Comparison of ENCODE assay signal across 10 mouse cellular contexts in genomic region chr1:43143284-43143683, GRCm38 (mm10). TPM values are rescaled to one million over a fixed set of nuclear protein-coding genes. Genes with fewer than 3 reads are reported as not detected.
DNase-seq lines count a peak whose midpoint lies in the region; ATAC-seq and TF ChIP-seq lines count a peak whose summit lies in the region.
"Had no signal": no experiment of that assay in that cellular context is flagged by ENCODE, and none has a peak within 500 bp of the region (broad histone marks: within the 10 kb centered on the region; RNA-seq: fewer than 3 reads in every experiment).

No protein-coding gene starts in this region.

- no peaks in the 10 kb centered on the region for H3K9me3 ChIP-seq in heart, embryonic 12.5 days (replicated peaks)
- no peaks in the 10 kb centered on the region for H3K9me3 ChIP-seq in lung, embryonic 16.5 days (ENCODE audit: control insufficient read depth, low read length)

- TF ChIP-seq POLR2A in myocyte (IDR thresholded peaks at IDR 0.05; ENCODE audit: insufficient read length, low read depth) = no peak

- no peak overlapping the region for H3K4me2 ChIP-seq in heart, embryonic 12.5 days
- H3K4me2 ChIP-seq in lung, embryonic 16.5 days (ENCODE audit: low read depth, low read length) = no peak overlapping the region
- peak overlapping the region; percentile 70 for H3K4me2 ChIP-seq in myocyte (ENCODE audit: low read depth)
- H3K4me2 ChIP-seq: hindbrain, embryonic 14.5 days had no signal

- no peak overlapping the region for H3K9ac ChIP-seq in heart, embryonic 12.5 days
- no peak overlapping the region for H3K9ac ChIP-seq in lung, embryonic 16.5 days (ENCODE audit: low read length)
- H3K9ac ChIP-seq: hindbrain, embryonic 14.5 days had no signal

- H3K27ac ChIP-seq in heart, embryonic 12.5 days (ENCODE audit: poor library complexity, severe bottlenecking) = peak overlapping the region; percentile 7; the same call in 1 of the 2 replicates
- no peak overlapping the region for H3K27ac ChIP-seq in lung, embryonic 16.5 days (ENCODE audit: low read length)
- H3K27ac ChIP-seq: hindbrain, embryonic 14.5 days had no signal

- peaks cover 66% of the 10 kb centered on the region for H3K36me3 ChIP-seq in heart, embryonic 12.5 days
- H3K36me3 ChIP-seq in lung, embryonic 16.5 days (ENCODE audit: control insufficient read depth, insufficient read depth, low read length) = no peaks in the 10 kb centered on the region
- H3K36me3 ChIP-seq in myocyte (ENCODE audit: control insufficient read depth, insufficient read depth) = peaks cover 15% of the 10 kb centered on the region

- H3K4me1 ChIP-seq in heart, embryonic 12.5 days (replicated peaks) = peaks cover 63% of the 10 kb centered on the region
- H3K4me1 ChIP-seq in lung, embryonic 16.5 days (replicated peaks; ENCODE audit: control insufficient read depth, insufficient read depth, low read length) = peaks cover 4% of the 10 kb centered on the region; the same call in 1 of the 2 replicates

- WGBS in heart, embryonic 12.5 days = 74% methylated on average over 4 of the region's 4 CpGs
- WGBS in lung, embryonic 16.5 days = 71% methylated on average over 4 of the region's 4 CpGs

- H3K4me3 ChIP-seq in heart, embryonic 12.5 days = no peak overlapping the region
- H3K4me3 ChIP-seq in lung, embryonic 16.5 days (ENCODE audit: low read length) = no peak overlapping the region
- H3K4me3 ChIP-seq in myocyte = no peak overlapping the region

- no peak overlapping the region for H3ac ChIP-seq in myocyte (ENCODE audit: control insufficient read depth, insufficient read length)

- no peak for DNase-seq in heart, adult 18-20 months
- DNase-seq in lung, postnatal 25 days (ENCODE audit: low spot score) = no peak
- DNase-seq in frontal cortex, postnatal 36 days (ENCODE audit: low spot score in 2 of 2) = no peak
- DNase-seq: cerebellum, adult 9-10 months had no signal

- no peak for ATAC-seq in heart, embryonic 12.5 days (ENCODE audit: insufficient number of reproducible peaks, low FRiP score)
- ATAC-seq in lung, embryonic 16.5 days (ENCODE audit: low read depth) = 0 out of 2 replicates have a peak, but pooled peaks have one; percentile 43
- peak; percentile 37 for ATAC-seq in activated CD4-positive, CD25-positive, alpha-beta regulatory T cell, adult 4 months

- H3K79me2 ChIP-seq in myocyte (ENCODE audit: control insufficient read depth, insufficient read depth) = peaks cover 56% of the 10 kb centered on the region

- no peaks in the 10 kb centered on the region for H3K27me3 ChIP-seq in heart, embryonic 12.5 days (replicated peaks)
- no peaks in the 10 kb centered on the region for H3K27me3 ChIP-seq in lung, embryonic 16.5 days (ENCODE audit: control insufficient read depth, insufficient read depth, low read depth, low read length)
- H3K27me3 ChIP-seq in myocyte (ENCODE audit: control insufficient read depth, insufficient read depth, insufficient read length) = no peaks in the 10 kb centered on the region

TF ChIP-seq in myocyte, 11 proteins besides CTCF, POLR2A, EP300 and RAD21:
- TF ChIP-seq SRF (IDR thresholded peaks at IDR 0.05; ENCODE audit: control insufficient read depth, insufficient read length, low read depth) (no peak), POLR2AphosphoS2 (IDR thresholded peaks at IDR 0.05; ENCODE audit: insufficient read length, low read depth) (no peak), CEBPB (IDR thresholded peaks at IDR 0.05; ENCODE audit: insufficient read depth, poor library complexity, severe bottlenecking) (no peak), E2F4 (IDR thresholded peaks at IDR 0.05; ENCODE audit: insufficient read depth) (no peak)

RNA-seq across cellular contexts. Expression of gene AI597479, which starts 44.8 kb away (rescaled TPM):
- 25.7 and 27.8 TPM in 2 replicates for polyA plus RNA-seq in heart, embryonic 12.5 days (2016; fragmentation: Nextera tagmentation; extraction: Ambion mirVana)
- 10 to 100 TPM; 21.5 to 24.2 TPM for total RNA-seq in heart, adult 18-20 months (2021)
- 29.5 and 32.6 TPM in 2 replicates for polyA plus RNA-seq in lung, embryonic 16.5 days (2015; fragmentation: Nextera tagmentation; extraction: Ambion mirVana)
- 10 to 100 TPM; 16.9 to 17.2 TPM for polyA plus RNA-seq in activated CD4-positive, CD25-positive, alpha-beta regulatory T cell, adult 4 months (2017; shearing (Covaris generic))
- 12.0 TPM for polyA plus RNA-seq in myocyte (2012; fragmentation: generic; extraction: Trizol)

RNA-seq across cellular contexts. Expression of gene Tgfbrap1, which starts 44.8 kb away (rescaled TPM):
- polyA plus RNA-seq in heart, embryonic 12.5 days (2016; fragmentation: Nextera tagmentation; extraction: Ambion mirVana) = 9.6 and 10.6 TPM in 2 replicates
- total RNA-seq in heart, adult 18-20 months (2021) = 10 to 100 TPM; 14.2 to 15.1 TPM
- polyA plus RNA-seq in lung, embryonic 16.5 days (2015; fragmentation: Nextera tagmentation; extraction: Ambion mirVana) = 10.4 and 10.7 TPM in 2 replicates
- polyA plus RNA-seq in activated CD4-positive, CD25-positive, alpha-beta regulatory T cell, adult 4 months (2017; shearing (Covaris generic)) = 1 to 10 TPM; 4.8 to 6.5 TPM
- 12.8 TPM for polyA plus RNA-seq in myocyte (2012; fragmentation: generic; extraction: Trizol)

RNA-seq across cellular contexts. Expression of gene Fhl2, which starts 53.5 kb away (rescaled TPM):
- polyA plus RNA-seq in heart, embryonic 12.5 days (2016; fragmentation: Nextera tagmentation; extraction: Ambion mirVana) = 203 and 205 TPM in 2 replicates
- total RNA-seq in heart, adult 18-20 months (2021) = 1,000 to 10,000 TPM; 1,612 to 1,845 TPM
- 29.7 and 31.2 TPM in 2 replicates for polyA plus RNA-seq in lung, embryonic 16.5 days (2015; fragmentation: Nextera tagmentation; extraction: Ambion mirVana)
- polyA plus RNA-seq in activated CD4-positive, CD25-positive, alpha-beta regulatory T cell, adult 4 months (2017; shearing (Covaris generic)) = 1 to 10 TPM; 3.0 to 3.3 TPM
- 58.2 TPM for polyA plus RNA-seq in myocyte (2012; fragmentation: generic; extraction: Trizol)
- total RNA-seq: megakaryocyte-erythroid progenitor cell, adult 5-6 weeks had no signal
